18 mouse cellular contexts compared by ENCODE assay signal in genomic region chr1:158226689-158227088, GRCm38 (mm10).
DNase-seq lines count a peak whose midpoint lies in the region; ATAC-seq and TF ChIP-seq lines count a peak whose summit lies in the region.
"Had no signal": no experiment of that assay in that cellular context is flagged by ENCODE, and none has a peak within 500 bp of the region (broad histone marks: within the 10 kb centered on the region; RNA-seq: fewer than 3 reads in every experiment).

No protein-coding gene starts in this region.

- no peaks in the 10 kb centered on the region for H3K9me3 ChIP-seq in hindbrain, embryonic 10.5 days
- H3K9me3 ChIP-seq in hindbrain, embryonic 13.5 days = no peaks in the 10 kb centered on the region
- no peaks in the 10 kb centered on the region for H3K9me3 ChIP-seq in midbrain, embryonic 13.5 days
- H3K9me3 ChIP-seq in midbrain, embryonic 10.5 days (replicated peaks) = no peaks in the 10 kb centered on the region
- H3K9me3 ChIP-seq: embryonic facial prominence, embryonic 15.5 days; forebrain, embryonic 10.5 days; heart, embryonic 13.5 days had no signal

- 61% methylated on average over 2 of the region's 2 CpGs for WGBS in hindbrain, embryonic 10.5 days
- 28% methylated on average over 2 of the region's 2 CpGs for WGBS in hindbrain, embryonic 13.5 days
- 46% methylated on average over 2 of the region's 2 CpGs for WGBS in midbrain, embryonic 13.5 days
- WGBS in midbrain, embryonic 10.5 days = 63% methylated on average over 2 of the region's 2 CpGs

- H3K27ac ChIP-seq in hindbrain, embryonic 10.5 days = peak overlapping the region; percentile 62; the same call in 1 of the 2 replicates
- no peak overlapping the region for H3K27ac ChIP-seq in hindbrain, embryonic 13.5 days
- no peak overlapping the region for H3K27ac ChIP-seq in midbrain, embryonic 13.5 days
- H3K27ac ChIP-seq in midbrain, embryonic 10.5 days (replicated peaks) = no peak overlapping the region
- H3K27ac ChIP-seq: embryonic facial prominence, embryonic 15.5 days; forebrain, embryonic 10.5 days; gastrocnemius, adult 2 months; heart, embryonic 13.5 days had no signal

- H3K4me3 ChIP-seq in hindbrain, embryonic 10.5 days = no peak overlapping the region
- no peak overlapping the region for H3K4me3 ChIP-seq in hindbrain, embryonic 13.5 days
- no peak overlapping the region for H3K4me3 ChIP-seq in midbrain, embryonic 13.5 days (replicated peaks)
- H3K4me3 ChIP-seq in midbrain, embryonic 10.5 days = no peak overlapping the region
- H3K4me3 ChIP-seq: embryonic facial prominence, embryonic 15.5 days; erythroblast, embryonic 14.5 days; forebrain, embryonic 10.5 days; gastrocnemius, adult 2 months; heart, embryonic 13.5 days had no signal

- H3K9ac ChIP-seq in hindbrain, embryonic 13.5 days = no peak overlapping the region
- no peak overlapping the region for H3K9ac ChIP-seq in midbrain, embryonic 13.5 days (replicated peaks)
- H3K9ac ChIP-seq: embryonic facial prominence, embryonic 15.5 days; heart, embryonic 13.5 days had no signal

- peaks cover 26% of the 10 kb centered on the region for H3K4me1 ChIP-seq in hindbrain, embryonic 10.5 days (replicated peaks)
- peaks cover 16% of the 10 kb centered on the region for H3K4me1 ChIP-seq in hindbrain, embryonic 13.5 days (replicated peaks)
- H3K4me1 ChIP-seq in midbrain, embryonic 13.5 days (replicated peaks) = peaks cover 15% of the 10 kb centered on the region
- peaks cover 14% of the 10 kb centered on the region for H3K4me1 ChIP-seq in midbrain, embryonic 10.5 days
- H3K4me1 ChIP-seq: embryonic facial prominence, embryonic 15.5 days had no signal

- no peak for DNase-seq in hindbrain, embryonic 10.5 days (ENCODE audit: low spot score)
- no peak for DNase-seq in midbrain, embryonic 10.5 days (ENCODE audit: low spot score)
- peak; percentile 11 for DNase-seq in brain, embryonic 14.5 days (ENCODE audit: low read depth)
- no peak for DNase-seq in cerebellum, adult 8-10 months
- DNase-seq: adrenal gland, adult 8-10 months; adrenal gland, postnatal 36 days; cerebellum, adult 11-12 months; cerebellum, adult 9-11 months; cerebellum, postnatal 36 days; gastrocnemius, adult 2 months; gastrocnemius, postnatal 25 days had no signal

- no peak for ATAC-seq in hindbrain, embryonic 13.5 days (ENCODE audit: low FRiP score)
- 0 out of 2 replicates have a peak, but pooled peaks have one; percentile 17 for ATAC-seq in midbrain, embryonic 13.5 days
- ATAC-seq: forebrain, embryonic 14.5 days had no signal

- H3K27me3 ChIP-seq in hindbrain, embryonic 10.5 days (ENCODE audit: insufficient read depth, poor library complexity, severe bottlenecking) = peaks cover 14% of the 10 kb centered on the region
- H3K27me3 ChIP-seq in hindbrain, embryonic 13.5 days = no peaks in the 10 kb centered on the region
- H3K27me3 ChIP-seq in midbrain, embryonic 13.5 days = no peaks in the 10 kb centered on the region
- H3K27me3 ChIP-seq in midbrain, embryonic 10.5 days (ENCODE audit: low read depth, poor library complexity, severe bottlenecking) = no peaks in the 10 kb centered on the region
- H3K27me3 ChIP-seq: embryonic facial prominence, embryonic 15.5 days; heart, embryonic 13.5 days had no signal

- H3K36me3 ChIP-seq in hindbrain, embryonic 10.5 days = no peaks in the 10 kb centered on the region
- no peaks in the 10 kb centered on the region for H3K36me3 ChIP-seq in hindbrain, embryonic 13.5 days
- H3K36me3 ChIP-seq in midbrain, embryonic 13.5 days = no peaks in the 10 kb centered on the region
- H3K36me3 ChIP-seq in midbrain, embryonic 10.5 days = no peaks in the 10 kb centered on the region
- H3K36me3 ChIP-seq: embryonic facial prominence, embryonic 15.5 days; forebrain, embryonic 10.5 days; heart, embryonic 13.5 days had no signal

- no peak overlapping the region for H3K4me2 ChIP-seq in hindbrain, embryonic 13.5 days
- no peak overlapping the region for H3K4me2 ChIP-seq in midbrain, embryonic 13.5 days (replicated peaks)
- H3K4me2 ChIP-seq: embryonic facial prominence, embryonic 15.5 days; heart, embryonic 13.5 days had no signal

- TF ChIP-seq CTCF in brain, embryonic 14.5 days (IDR thresholded peaks at IDR 0.05; ENCODE audit: borderline replicate concordance, extremely low read depth, insufficient read depth, insufficient read length) = no peak

- no peak for TF ChIP-seq POLR2A in brain, embryonic 14.5 days (IDR thresholded peaks at IDR 0.05; ENCODE audit: borderline replicate concordance, extremely low read depth, insufficient read depth, insufficient read length, poor library complexity, severe bottlenecking)
